Mouse (Mus musculus): ENCODE measurements around the gene Ppp1ca.

The Ppp1ca gene

GRCm38 (mm10) chr19:4214771-4215450 is 23.0 kb downstream of the Ppp1ca start:
- DNase-seq (ENCODE audit: low read depth): no peak

GRCm38 (mm10) chr19:4215451-4215840 is 23.6 kb downstream of the Ppp1ca start:
- DNase-seq (ENCODE audit: low read depth): no peak

- DNase-seq (ENCODE audit: low read depth): peak; percentile 40
Observed at GRCm38 (mm10) chr19:4216041-4216685, 24.3 kb downstream of the Ppp1ca start.

- DNase-seq (ENCODE audit: low read depth): no peak
Observed at GRCm38 (mm10) chr19:4217140-4217539, 25.3 kb downstream of the Ppp1ca start.

DNA sequence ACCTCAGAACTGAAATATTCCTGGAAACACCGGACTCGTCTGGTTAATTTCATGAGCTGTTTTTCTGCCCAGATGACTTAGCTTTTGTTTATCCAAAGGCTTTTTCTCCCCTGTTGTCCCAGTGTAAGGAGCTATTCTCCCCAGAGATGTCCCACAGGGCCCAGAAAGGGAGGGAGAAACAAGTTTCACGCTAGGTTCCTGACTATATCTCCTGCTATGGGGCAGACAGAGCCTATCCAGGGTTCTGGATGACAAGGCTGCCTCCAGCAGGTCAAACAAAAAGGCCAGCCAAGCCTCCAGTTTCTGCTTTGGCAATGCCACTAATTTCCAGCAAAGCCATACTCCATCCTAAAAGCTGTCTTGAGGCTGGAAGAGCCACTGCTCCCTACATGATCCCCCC is 26.0 kb downstream of the Ppp1ca start:
- DNase-seq (ENCODE audit: low read depth): no peak

GRCm38 (mm10) chr19:4218293-4218692 is 26.4 kb downstream of the Ppp1ca start:
- no peak for DNase-seq (ENCODE audit: low read depth)

GRCm38 (mm10) chr19:4218784-4219183 is 26.9 kb downstream of the Ppp1ca start:
- peak; percentile 58 for DNase-seq (ENCODE audit: low read depth)

DNA sequence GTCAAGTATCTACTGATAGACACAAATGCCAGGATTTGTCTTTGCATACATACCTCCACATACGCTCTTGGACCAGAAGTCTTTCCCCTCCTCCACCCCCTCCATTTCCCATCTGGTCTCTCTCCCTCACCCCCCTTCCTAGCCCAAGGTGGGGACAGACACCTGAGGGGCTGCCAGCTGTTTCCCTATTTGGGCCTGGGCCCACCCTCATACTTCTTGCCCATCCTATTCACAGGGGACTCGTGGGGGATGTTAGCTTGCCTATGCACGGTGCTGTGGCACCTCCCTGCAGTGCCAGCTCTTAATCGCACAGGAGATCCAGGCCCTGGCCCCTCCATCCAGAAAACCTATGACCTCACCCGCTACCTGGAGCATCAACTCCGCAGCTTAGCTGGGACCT is 28.1 kb downstream of the Ppp1ca start:
- no peak for DNase-seq (ENCODE audit: low read depth)

- DNase-seq (ENCODE audit: low read depth): no peak
Observed at GRCm38 (mm10) chr19:4220416-4220815, 28.6 kb downstream of the Ppp1ca start.

DNA sequence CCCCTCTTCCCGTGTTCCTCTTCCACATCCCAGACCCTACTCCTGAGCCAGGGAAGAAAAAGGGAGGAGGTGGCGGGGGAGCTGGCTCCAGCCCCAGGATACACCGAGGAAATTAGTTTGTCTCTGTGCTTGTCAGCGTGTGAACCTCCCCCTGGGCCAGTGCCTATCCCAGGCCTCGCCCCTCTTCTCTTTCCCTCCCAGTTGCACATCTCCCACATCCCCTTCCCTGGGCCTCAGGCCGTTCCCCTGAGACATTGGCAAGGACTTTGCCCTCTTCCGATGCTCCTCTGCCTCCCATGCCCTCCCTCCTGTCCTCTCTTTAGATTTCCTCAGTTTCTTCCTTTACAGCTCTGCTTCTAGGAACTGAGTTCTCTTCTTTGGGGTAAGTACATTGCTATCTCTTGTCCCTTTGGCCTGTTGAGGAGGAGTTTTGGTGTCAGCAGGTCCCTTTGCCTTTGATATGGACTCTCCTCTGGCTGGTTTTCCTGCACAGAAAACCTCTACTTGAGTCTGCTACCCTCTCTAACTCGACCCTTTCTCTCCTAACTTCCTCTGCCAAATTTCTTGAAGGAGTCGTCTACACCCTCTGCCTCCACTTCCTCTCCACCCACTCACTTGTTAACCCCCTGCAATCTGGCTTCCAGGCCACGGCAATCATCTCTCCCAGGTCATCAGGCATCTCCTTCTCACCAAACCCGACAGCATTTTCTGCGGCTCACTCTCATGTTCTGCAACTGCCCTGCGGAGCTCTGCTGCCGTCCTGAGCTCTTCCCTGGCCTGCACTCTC is 29.3 kb downstream of the Ppp1ca start:
- DNase-seq (ENCODE audit: low read depth): no peak

GRCm38 (mm10) chr19:4222165-4222564 is 30.3 kb downstream of the Ppp1ca start:
- DNase-seq (ENCODE audit: low read depth): peak; percentile 65

GRCm38 (mm10) chr19:4226779-4227178 is 34.9 kb downstream of the Ppp1ca start:
- no peak for DNase-seq (ENCODE audit: low read depth)

GRCm38 (mm10) chr19:4227446-4227845 is 35.6 kb downstream of the Ppp1ca start:
- DNase-seq (ENCODE audit: low read depth): no peak

DNA sequence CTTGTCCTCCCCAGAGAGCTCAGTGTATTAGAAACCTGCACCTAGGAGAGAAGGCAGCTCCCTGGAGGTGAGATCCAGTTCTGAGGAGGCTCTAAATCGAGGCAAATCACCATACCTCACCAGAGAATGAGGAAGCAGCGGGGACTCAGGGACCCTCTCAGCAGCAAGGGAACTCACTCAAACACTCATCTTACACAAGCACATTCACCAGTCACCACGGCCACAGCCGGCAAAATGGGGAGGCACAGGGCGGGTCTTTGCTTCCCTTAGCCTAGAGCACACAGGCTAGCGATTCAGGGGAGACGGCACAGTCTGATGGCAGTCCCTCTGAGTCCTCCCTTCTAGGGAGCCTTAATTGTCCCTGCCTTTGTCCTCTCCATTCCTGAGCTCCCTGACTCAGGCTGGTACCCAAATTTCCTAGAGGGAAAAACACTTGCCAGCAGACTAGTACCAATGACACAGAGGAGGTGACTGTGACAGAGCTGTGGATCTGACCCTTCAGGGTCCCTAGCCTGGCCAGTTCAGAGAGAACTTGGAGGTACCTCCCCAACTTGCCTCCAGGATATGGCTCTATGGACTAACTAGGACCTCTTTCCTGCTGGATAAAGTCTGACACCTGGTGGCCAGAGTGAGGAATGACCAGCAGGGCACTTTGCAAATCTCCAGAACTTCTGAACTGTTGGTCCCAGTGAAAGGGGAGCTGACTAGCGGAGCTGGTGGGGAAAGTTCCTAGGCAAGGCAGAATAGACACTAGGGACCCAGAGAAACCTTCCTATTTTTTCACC is 36.2 kb downstream of the Ppp1ca start:
- DNase-seq (ENCODE audit: low read depth): peak; percentile 88

DNA sequence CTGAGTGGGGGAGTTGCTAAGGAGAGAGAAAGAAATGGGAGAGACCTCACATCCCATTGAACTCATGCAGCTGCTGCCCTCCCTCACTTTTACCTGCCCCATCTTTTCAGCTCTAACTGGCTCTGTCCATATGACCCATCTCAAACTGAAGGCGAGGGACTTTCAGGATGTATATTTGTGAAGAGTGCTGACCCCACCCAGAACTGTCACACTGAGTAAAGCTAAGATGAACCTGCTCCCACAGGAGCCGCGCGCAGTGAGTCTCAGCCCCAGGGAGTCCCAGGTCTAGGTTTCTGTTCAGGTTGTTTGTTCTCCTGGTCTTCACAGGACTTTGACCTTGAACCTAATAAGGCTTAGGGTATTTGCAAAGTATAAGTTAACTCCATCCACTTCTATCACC is 37.0 kb downstream of the Ppp1ca start:
- DNase-seq (ENCODE audit: low read depth): no peak

GRCm38 (mm10) chr19:4229451-4230076 is 37.7 kb downstream of the Ppp1ca start:
- DNase-seq (ENCODE audit: low read depth): no peak

GRCm38 (mm10) chr19:4230415-4230814 is 38.5 kb downstream of the Ppp1ca start:
- DNase-seq (ENCODE audit: low read depth): peak; percentile 29

GRCm38 (mm10) chr19:4231253-4232185 is 39.7 kb downstream of the Ppp1ca start, which contains the start of gene Pold4:
Pold4 (plus strand) TSS chr19:4231899.
- peak; percentile 98 for DNase-seq (ENCODE audit: low read depth)

DNA sequence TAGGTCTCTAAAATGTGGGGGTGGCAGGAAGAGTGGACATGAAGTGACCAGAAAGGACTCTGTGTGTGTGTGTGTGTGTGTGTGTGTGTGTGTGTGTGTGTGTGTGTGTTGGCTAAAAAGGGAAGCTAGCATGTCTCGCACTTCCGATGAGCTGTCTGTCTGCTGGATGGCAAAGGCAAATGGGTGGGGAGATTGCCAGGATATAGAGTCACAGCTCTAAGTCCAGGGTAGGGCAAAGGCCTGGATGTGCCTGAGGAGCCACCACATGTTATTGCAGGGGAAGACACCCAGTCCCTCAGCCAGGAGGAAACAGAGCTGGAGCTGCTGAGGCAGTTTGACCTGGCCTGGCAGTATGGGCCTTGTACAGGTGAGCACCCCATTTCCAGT is 40.3 kb downstream of the Ppp1ca start:
- peak; percentile 90 for DNase-seq (ENCODE audit: low read depth)

DNA sequence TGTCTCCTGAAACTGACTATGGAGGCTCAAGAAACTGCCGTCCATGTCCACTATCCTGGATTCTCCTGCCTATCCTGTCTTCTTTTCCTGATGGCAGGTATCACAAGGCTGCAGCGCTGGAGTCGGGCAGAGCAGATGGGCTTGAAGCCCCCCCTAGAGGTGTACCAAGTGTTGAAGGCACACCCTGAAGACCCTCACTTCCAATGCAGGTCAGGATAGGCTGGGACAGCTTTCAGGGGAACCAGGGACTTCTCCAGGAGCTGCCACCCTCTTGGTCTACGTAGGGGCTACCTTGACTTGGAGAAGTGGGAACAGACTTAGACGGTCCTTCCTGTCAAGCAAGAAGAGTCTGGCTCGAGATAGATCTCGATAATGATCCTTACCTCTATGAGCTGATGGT is 40.8 kb downstream of the Ppp1ca start:
- no peak for DNase-seq (ENCODE audit: low read depth)

DNA sequence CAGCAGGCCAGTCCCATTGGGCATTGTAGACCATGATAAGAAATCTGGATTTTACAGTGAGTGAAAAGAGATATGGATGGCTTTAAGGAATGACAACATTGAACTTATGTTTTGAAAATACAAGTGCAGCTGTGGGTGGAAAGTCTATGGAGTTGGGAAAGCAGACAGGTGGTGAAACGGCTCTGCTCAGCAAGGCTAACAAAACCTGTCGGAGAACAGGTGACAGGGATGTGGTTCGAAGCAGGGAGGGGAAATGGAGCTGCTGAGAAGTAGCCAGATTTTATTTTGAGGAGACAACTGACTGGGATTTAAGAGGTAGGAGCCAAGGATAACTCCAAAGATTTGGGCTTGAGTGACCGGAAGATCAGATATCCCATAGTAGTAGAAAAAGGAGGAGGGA is 42.7 kb downstream of the Ppp1ca start:
- DNase-seq (ENCODE audit: low read depth): no peak
